Mouse (Mus musculus): ENCODE measurements at regions not wholly inside any gene's neighbourhood (a gene's known extent, or its start where the extent isn't known, plus 50 kb on each side); places are given as distances from the start of the nearest gene placed in this dataset.

DNA sequence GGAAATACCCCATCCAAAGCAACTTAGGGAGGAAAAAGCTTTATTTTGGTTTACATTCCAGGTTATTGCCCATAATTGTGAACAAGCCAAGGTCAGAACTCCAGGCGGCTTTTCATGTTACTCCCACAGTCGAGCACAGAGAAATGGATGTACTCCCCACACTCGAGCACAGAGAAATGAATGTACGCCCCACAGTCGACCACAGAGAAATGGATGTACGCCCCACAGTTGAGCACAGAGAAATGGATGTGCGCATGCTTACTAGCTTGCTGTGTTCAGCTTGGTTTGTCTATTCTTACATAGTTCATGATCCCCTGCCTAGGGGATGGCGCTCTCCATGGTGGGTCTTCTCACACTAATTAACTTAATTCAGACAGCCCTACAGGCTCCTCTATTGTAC is 219.2 kb downstream of the Hhipl2 start:
- TF ChIP-seq POLR2A (IDR thresholded peaks at IDR 0.05; ENCODE audit: low read depth, low read length): no peak
- no peak for TF ChIP-seq CTCF (IDR thresholded peaks at IDR 0.05; ENCODE audit: extremely low read depth, insufficient read depth, insufficient read length, insufficient replicate concordance)
